ENCODE assay signal across 16 mouse cellular contexts in the genomic region with DNA sequence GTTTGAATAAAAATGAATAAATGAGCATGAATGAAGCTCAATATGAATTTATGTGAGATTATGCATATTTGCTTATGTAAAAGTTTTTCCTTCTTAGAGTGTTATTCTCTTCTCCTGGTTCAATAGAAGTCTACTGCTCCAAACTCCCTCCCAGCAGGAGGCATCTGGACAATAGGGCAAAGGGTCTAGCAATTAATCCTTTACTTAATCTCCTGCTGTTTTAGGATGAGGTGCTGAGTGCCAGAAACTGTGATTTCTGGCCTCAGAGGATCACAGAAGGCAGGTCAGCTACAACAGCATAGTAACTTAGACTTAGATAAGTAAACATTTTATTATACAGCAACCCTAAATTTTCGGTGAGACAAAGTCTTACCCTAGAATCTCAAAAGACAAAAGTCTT. TPM values are rescaled to one million over a fixed set of nuclear protein-coding genes. Genes with fewer than 3 reads are reported as not detected.
DNase-seq lines count a peak whose midpoint lies in the region; ATAC-seq and TF ChIP-seq lines count a peak whose summit lies in the region.
"Had no signal": no experiment of that assay in that cellular context is flagged by ENCODE, and none has a peak within 500 bp of the region (broad histone marks: within the 10 kb centered on the region; RNA-seq: fewer than 3 reads in every experiment).

No protein-coding gene starts in this region.

- H3K9ac ChIP-seq in forebrain, embryonic 15.5 days (replicated peaks), result no peak overlapping the region
- no peak overlapping the region for H3K9ac ChIP-seq in forebrain, postnatal 0 days
- no peak overlapping the region for H3K9ac ChIP-seq in neural tube, embryonic 13.5 days

- no peak for ATAC-seq in forebrain, embryonic 15.5 days (replicated peaks)
- no peak for ATAC-seq in forebrain, postnatal 0 days
- no peak for ATAC-seq in neural tube, embryonic 13.5 days (ENCODE audit: low read depth)

- 37% methylated on average over 1 of the region's 1 CpGs for WGBS in forebrain, embryonic 15.5 days
- 64% methylated on average over 1 of the region's 1 CpGs for WGBS in forebrain, postnatal 0 days
- WGBS in neural tube, embryonic 13.5 days, result 52% methylated on average over 1 of the region's 1 CpGs

- no peak overlapping the region for H3K27ac ChIP-seq in forebrain, embryonic 15.5 days (replicated peaks)
- H3K27ac ChIP-seq in forebrain, postnatal 0 days (ENCODE audit: low read depth, low read length), result no peak overlapping the region
- H3K27ac ChIP-seq in layer of hippocampus, adult 2 months, result no peak overlapping the region
- H3K27ac ChIP-seq in neural tube, embryonic 13.5 days (replicated peaks), result no peak overlapping the region

- no peak for TF ChIP-seq CTCF in forebrain, postnatal 0 days (IDR thresholded peaks at IDR 0.05; ENCODE audit: low read depth)
- no peak for TF ChIP-seq CTCF in layer of hippocampus, adult 2 months (conservative IDR thresholded peaks at IDR 0.05)

- H3K4me1 ChIP-seq in forebrain, embryonic 15.5 days, result peaks cover 11% of the 10 kb centered on the region; the same call in 1 of the 2 replicates
- H3K4me1 ChIP-seq in forebrain, postnatal 0 days (ENCODE audit: insufficient read depth), result peaks cover 5% of the 10 kb centered on the region; the same call in 1 of the 2 replicates
- peaks cover 17% of the 10 kb centered on the region for H3K4me1 ChIP-seq in neural tube, embryonic 13.5 days (replicated peaks)

- no peak for TF ChIP-seq POLR2A in myocyte (IDR thresholded peaks at IDR 0.05; ENCODE audit: insufficient read length, low read depth)

- H3K79me2 ChIP-seq in myocyte (ENCODE audit: control insufficient read depth, insufficient read depth), result no peaks in the 10 kb centered on the region

- peak overlapping the region; percentile 61; the same call in 1 of the 2 replicates for H3K4me2 ChIP-seq in forebrain, embryonic 15.5 days (replicated peaks)
- no peak overlapping the region for H3K4me2 ChIP-seq in forebrain, postnatal 0 days (ENCODE audit: low read depth)
- H3K4me2 ChIP-seq in neural tube, embryonic 13.5 days, result 0 out of 2 replicates have a peak overlapping the region, but pooled peaks have one; percentile 61
- H3K4me2 ChIP-seq in myocyte (ENCODE audit: low read depth), result no peak overlapping the region

- H3ac ChIP-seq in myocyte (ENCODE audit: control insufficient read depth, insufficient read length), result no peak overlapping the region

- H3K36me3 ChIP-seq in forebrain, embryonic 15.5 days, result no peaks in the 10 kb centered on the region
- H3K36me3 ChIP-seq in forebrain, postnatal 0 days (ENCODE audit: insufficient read depth), result no peaks in the 10 kb centered on the region
- peaks cover 8% of the 10 kb centered on the region; the same call in 1 of the 2 replicates for H3K36me3 ChIP-seq in neural tube, embryonic 13.5 days
- H3K36me3 ChIP-seq in myocyte (ENCODE audit: control insufficient read depth, insufficient read depth), result no peaks in the 10 kb centered on the region

- H3K9me3 ChIP-seq in forebrain, embryonic 15.5 days, result no peaks in the 10 kb centered on the region
- no peaks in the 10 kb centered on the region for H3K9me3 ChIP-seq in forebrain, postnatal 0 days (ENCODE audit: low read length)
- no peaks in the 10 kb centered on the region for H3K9me3 ChIP-seq in neural tube, embryonic 13.5 days

- no peak overlapping the region for H3K4me3 ChIP-seq in forebrain, embryonic 15.5 days
- no peak overlapping the region for H3K4me3 ChIP-seq in forebrain, postnatal 0 days (ENCODE audit: low read depth, low read length)
- peak overlapping the region; percentile 76; the same call in 1 of the 2 replicates for H3K4me3 ChIP-seq in layer of hippocampus, adult 2 months
- H3K4me3 ChIP-seq in neural tube, embryonic 13.5 days, result no peak overlapping the region
- H3K4me3 ChIP-seq in myocyte, result peak overlapping the region; percentile 38

- no peak for DNase-seq in forebrain, postnatal 0 days
- no peak for DNase-seq in layer of hippocampus, adult 2 months (ENCODE audit: low spot score in 2 of 2)
- no peak for DNase-seq in layer of hippocampus, postnatal 25 days (ENCODE audit: extremely low spot score in 1 of 2, low spot score in 1 of 2)
- DNase-seq in neural tube, embryonic 10.5 days (ENCODE audit: extremely low spot score, low spot score), result no peak
- DNase-seq in right cerebral cortex, adult 2 months (ENCODE audit: low spot score in 2 of 2), result no peak
- DNase-seq: adrenal gland, postnatal 10 days; cerebellum, adult 11-12 months; gastrocnemius, postnatal 14 days; heart, postnatal 10 days; lung, postnatal 10 days; right cerebral cortex, postnatal 25 days; thymus, postnatal 25 days had no signal

- H3K27me3 ChIP-seq in forebrain, embryonic 15.5 days, result no peaks in the 10 kb centered on the region
- no peaks in the 10 kb centered on the region for H3K27me3 ChIP-seq in forebrain, postnatal 0 days (ENCODE audit: insufficient read depth, low read length)
- no peaks in the 10 kb centered on the region for H3K27me3 ChIP-seq in neural tube, embryonic 13.5 days
- H3K27me3 ChIP-seq in myocyte (ENCODE audit: control insufficient read depth, insufficient read depth, insufficient read length), result no peaks in the 10 kb centered on the region

TF ChIP-seq in myocyte, 11 proteins besides CTCF, POLR2A, EP300 and RAD21:
- no peak for TF ChIP-seq MYOD1 (IDR thresholded peaks at IDR 0.05; ENCODE audit: control insufficient read depth in 1 of 3, insufficient read length in 2 of 3, low read depth in 2 of 3)

RNA-seq across cellular contexts. Expression of a gene that starts 57.6 kb away (rescaled TPM):
- polyA plus RNA-seq in forebrain, embryonic 15.5 days (2015; fragmentation: Nextera tagmentation; extraction: Ambion mirVana), result 0.43 and 0.61 TPM in 2 replicates
- 10.7 and 13.7 TPM in 2 replicates for total RNA-seq in forebrain, postnatal 0 days (2014; rRNA removed)
- 0.51 and 0.65 TPM in 2 replicates for polyA plus RNA-seq in forebrain, postnatal 0 days (2015; fragmentation: Nextera tagmentation; extraction: Ambion mirVana)
- total RNA-seq in layer of hippocampus, adult 2 months (2021), result 10 to 100 TPM; 41.2 to 44.9 TPM
- total RNA-seq in layer of hippocampus, postnatal 25 days (2021), result 10 to 100 TPM; 34.0 to 41.2 TPM
- 0.45 and 0.49 TPM in 2 replicates for polyA plus RNA-seq in neural tube, embryonic 13.5 days (2015; fragmentation: Nextera tagmentation; extraction: Ambion mirVana)
- polyA plus RNA-seq in myocyte (2012; fragmentation: generic; extraction: Trizol), result 0.96 TPM
- total RNA-seq: liver, adult 2 months had no signal

Comparison
In these comparisons a context has a peak if more than half of its experiments do, and no peak if none do; other contexts are left out.
1. H3K4me2 ChIP-seq: peak in forebrain, embryonic 15.5 days (single experiment) and neural tube, embryonic 13.5 days (single experiment); none in forebrain, postnatal 0 days (single experiment) and myocyte (single experiment).
2. H3K4me3 ChIP-seq: peak in layer of hippocampus, adult 2 months (single experiment) and myocyte (single experiment); none in forebrain, embryonic 15.5 days (single experiment), forebrain, postnatal 0 days (single experiment) and neural tube, embryonic 13.5 days (single experiment).